Mouse (Mus musculus): ENCODE results near the gene Csad.
"Not testable (repeated sequence)": the region's sequence is repeated elsewhere in the genome, so short reads cannot be mapped to it uniquely, and the experiment has no call there.

Csad gene

DNA sequence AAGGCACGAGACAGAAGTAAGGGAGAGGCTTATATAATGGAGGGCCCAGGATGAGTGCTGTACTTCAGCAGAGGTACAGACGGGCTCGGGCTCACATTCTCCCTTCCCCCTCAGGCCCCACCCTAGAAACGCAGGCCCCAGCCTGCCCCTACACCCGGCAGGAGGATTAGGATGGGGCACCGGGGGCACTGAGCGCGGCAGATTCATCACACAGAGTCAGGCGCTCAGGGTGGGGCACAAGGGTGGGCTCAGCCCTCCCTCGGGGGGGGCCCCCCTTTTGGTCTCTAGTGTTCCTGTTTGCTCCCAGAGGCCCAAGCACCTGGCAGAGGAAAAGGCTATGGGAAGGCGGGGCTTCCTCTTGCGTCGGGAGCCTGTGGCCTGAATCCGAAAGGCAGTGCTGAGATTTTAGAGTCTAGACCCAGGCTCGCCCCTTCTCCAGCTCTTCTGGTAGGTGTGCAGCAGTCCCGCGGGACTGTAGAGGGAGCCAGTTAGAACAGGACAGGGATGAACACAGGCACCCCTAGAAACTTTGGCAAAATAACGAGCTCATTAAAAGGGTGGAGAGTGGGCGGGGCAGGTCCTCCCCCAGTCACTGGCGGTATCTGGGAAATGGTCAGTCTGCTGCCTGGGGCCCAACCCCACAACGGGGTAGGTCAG lies 31.0 kb upstream of the Csad start:
- DNase-seq (ENCODE audit: low read depth, low spot score), result no peak

DNA sequence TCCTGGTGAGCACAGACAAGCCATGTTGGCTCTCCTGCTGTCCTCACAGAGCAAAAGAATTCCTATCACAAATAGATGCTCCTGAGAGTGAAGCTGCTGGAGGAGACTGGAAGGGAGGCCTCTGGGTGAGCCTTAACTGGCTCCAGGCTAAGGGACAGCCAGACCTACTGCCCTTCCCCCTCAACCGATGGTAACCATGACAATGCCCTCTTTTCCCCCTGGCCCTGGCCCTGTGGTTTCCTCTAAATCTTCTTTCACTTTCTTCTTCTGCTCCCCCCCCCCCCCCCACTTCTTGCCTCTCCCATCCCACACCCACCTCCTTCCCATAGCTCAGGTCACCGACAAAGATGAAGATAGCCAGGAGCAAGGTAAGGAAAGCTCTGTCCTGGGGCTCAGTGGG lies 29.4 kb upstream of the Csad start:
- DNase-seq (ENCODE audit: low read depth, low spot score), result no peak

DNA sequence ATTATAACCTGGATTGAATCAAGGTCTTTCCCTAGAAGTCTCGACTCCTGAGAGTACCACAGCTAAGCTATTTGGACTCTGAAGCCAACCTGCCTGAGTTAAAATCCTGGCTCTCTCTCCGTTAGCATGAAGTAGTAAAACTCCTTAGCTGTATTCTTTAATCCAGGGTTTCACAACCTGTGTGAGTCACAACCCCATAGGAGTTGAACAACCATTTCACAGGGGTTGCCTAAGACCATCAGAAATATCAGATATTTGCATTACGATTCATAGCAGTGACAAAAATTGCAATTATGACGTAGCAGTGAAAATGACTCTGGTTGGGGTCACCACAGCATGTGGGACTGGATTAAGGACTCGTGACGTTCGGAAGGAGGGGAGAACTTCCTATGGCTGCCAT lies 28.2 kb upstream of the Csad start:
- DNase-seq (ENCODE audit: low read depth, low spot score), result no peak

DNA sequence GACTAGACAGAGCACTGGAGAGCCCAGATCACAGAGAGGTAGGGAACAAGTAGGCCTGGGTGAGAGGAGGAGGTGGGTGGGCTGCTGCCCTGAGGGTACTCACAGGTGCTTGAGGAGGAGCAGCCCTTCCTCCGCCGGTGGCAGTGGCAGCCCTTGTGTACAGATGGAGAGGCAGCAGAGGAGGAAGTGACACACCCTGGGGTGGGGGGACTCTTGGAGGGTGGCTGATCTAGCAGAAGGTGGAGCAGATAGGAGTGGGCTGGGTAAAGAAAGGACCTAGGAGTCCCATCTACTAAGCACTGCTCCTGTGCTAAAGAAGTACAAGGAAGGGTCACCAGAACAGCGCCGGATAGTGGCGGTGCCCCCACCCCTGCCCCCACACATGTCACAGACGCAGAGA lies 27.2 kb upstream of the Csad start, which contains the start of gene Itgb7:
TSS of gene Itgb7 (minus strand) at position 197 of the 400 bp plus-strand sequence.
- DNase-seq (ENCODE audit: low read depth, low spot score), result no peak

DNA sequence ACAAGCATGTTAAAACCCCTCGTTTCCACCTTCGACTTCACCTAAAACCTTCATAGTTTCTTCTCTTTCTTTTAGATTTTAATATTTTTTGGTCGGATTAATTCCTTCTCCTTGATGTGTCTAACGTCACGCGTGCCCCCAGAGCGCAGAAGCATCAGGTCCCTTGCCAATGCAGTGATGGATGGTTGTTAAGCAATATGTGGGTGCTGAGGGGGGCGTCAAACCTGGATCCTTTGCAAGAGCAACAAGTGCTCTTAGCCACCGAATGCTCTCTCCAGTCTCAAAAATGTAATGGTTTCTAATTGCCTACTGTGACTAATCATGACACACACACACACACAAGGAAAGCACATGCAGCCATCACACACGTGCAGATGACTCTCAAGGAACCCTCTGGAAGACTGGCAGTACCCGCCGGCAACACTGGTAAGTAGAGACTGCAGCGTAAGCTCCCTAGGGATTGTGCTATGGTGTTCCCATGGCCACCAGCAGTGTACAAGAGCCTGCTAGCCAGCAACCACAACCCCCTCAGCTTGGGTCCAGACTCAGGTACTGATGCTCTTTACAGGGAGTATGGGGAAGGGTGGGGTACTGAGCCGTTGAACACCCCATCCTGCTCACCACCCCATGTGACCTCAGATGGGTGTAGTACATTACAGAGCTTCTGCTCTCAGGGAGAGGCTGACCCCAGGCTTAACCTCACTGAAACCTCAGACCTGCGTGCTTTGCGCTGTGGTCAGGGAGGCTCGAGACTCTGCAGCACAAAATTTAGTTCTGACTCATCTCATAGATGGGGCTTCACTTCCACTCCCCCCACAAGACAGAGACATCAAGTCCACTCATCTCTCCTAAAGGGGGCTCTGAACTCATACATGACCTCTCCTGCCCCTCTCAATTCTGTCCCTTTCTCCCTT lies 26.1 kb upstream of the Csad start:
- DNase-seq (ENCODE audit: low read depth, low spot score), result no peak

DNA sequence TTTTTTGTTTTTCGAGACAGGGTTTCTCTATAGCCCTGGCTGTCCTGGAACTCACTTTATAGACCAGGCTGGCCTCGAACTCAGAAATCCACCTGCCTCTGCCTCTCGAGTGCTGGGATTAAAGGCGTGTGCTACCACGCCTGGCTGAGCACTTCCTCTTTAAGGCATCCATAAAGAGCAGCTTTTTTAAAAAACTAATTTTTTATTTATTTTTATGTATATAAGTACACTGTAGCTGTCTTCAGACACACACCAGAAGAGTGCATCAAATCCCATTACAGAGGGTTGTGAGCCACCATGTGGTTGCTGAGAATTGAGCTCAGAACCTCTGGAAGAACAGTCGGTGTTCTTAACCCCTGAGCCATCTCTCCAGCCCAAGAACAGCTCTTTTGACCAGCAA lies 21.1 kb upstream of the Csad start:
- DNase-seq (ENCODE audit: low read depth, low spot score), result not testable (repeated sequence)

DNA sequence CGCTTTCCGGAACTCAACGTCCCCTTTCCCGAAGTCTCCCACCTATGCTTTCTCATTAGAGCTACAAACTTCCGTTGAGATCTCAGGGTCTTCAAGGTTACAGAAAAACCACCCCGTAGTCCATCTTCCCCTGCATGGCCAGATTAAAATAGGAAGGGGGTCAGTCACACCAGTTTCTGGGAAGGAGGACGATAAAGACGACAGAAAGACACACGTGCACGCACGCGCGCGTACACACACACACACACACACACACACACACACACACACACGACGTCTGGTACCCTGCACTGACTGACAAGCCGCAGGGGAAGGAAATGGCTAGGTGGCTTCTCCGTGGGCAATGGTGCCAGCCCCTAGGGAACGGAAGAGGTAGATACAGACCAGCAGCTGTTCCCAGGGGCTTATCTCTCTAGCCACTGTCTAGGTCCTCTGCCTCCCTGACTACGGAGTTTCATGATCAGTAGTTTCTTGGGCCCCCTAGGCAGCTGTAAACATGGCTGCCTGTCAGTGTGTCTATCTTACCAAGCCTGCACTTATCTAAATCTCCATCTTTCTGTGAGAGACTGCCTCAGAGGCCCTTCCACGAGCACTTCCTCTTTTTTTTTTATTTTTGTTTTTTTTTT lies 20.6 kb upstream of the Csad start:
- no peak for DNase-seq (ENCODE audit: low read depth, low spot score)

DNA sequence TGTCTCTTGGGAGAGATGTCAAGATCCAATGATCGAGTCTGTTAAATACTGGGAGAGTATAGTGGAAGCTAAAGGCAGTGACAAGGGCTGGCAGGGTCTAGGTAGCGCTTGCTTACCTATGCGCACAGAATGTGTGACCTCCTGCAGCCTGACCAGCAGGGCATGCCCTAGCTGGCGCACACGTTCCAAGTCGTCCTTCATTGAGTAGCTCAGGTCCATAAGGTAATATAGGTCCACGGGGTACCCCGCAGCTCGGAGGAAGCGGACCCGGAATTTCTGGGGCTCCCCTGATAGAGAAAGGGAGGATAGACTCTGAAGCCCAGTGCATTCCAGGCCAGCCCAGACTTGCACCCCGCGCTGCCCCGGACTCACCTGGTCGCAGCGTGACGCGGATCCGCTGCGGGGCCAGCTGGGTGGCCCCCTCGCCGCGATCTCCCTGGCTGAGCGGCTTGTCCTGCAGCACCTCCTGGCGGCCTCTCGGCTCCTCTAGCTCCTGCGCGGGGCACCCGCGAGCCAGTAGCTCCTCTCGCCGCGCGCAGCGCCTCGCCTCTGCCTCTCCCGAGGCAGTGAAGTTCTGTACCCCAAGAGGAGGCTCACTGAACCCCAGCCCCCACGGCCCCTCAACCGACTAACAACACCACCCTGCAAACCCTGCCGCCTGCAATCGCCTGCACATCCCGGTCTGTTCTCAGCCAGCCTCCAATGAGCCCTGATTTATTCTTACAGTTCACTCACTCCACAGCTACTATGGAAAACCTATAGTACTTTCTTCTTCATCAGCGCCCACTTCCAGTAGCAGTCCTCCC lies 19.9 kb upstream of the Csad start:
- DNase-seq (ENCODE audit: low read depth, low spot score), result peak; percentile 65

DNA sequence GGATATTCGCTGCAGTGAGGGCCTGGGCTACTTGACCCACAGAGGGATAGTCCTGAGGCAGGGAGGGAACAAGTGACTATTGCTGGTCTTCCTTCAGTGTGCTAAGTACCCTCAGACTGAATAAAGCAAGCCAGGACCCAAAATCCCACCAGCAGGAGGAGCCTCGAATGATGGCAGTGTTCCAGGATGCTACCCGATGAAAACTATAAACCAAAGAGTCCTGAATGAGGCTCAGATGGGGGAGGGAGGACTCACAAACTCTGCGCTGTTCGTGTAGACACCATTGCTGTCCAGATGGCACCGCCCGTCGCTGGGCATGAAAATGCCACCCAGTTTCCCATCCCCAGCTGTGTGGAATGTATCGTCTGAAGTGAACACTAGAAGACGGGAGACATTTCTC lies 17.9 kb upstream of the Csad start:
- no peak for DNase-seq (ENCODE audit: low read depth, low spot score)

DNA sequence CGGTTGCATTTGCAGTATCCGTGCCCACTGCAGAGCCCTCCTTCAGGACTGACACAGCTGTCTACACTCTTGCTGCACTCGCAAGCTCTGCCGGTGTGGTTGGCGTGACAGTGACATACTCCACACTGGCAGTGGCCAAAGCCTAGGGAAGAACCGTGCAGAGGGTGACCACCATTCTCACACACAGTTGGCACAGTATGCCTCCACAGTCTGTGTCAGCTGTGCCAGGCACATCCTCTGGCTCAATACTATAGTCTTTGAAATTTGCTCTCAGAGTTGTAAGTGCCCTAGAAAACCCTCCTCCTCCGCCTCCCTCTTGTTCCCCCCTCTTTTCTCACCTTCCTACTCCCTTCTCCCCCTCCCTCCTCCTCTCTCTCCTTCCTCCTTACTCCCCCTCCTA lies 12.8 kb upstream of the Csad start:
- no peak for DNase-seq (ENCODE audit: low read depth, low spot score)

DNA sequence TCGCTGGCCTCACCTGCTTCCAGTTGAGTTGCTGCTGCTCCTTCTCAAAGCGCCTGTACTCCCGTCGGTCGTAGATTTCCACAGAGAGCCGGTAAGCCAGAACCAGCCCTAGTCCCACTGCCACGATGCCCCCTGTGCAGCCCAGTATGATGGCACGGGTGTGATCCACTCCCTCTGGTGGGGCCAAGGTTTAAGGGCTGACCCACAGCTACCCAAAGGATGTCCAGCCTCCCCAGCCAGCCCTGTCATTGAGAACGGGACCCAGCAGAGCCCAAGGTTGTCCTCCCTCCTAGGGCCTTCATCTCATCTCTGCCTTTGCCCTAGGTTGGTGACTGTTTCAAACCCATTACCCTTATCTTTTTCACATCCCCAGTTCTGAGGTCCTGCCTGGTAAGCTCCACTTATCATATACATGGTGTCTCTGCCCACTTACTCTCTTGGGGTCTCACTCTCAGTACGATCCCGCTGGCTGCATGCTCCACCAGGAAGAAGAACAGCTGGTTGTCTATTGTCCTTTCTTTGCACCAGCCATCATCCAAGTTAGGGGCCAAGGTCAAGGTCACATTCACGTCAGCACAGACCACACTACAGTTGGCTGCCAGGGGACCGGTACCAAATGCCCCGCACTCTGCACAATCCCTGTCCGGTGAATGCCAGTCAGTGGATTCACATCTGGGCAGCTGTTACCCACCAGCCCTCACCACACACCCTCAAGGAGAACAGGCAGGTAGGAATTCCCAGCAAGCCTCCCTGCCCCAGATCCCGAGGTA lies 12.1 kb upstream of the Csad start:
- DNase-seq (ENCODE audit: low read depth, low spot score), result no peak

DNA sequence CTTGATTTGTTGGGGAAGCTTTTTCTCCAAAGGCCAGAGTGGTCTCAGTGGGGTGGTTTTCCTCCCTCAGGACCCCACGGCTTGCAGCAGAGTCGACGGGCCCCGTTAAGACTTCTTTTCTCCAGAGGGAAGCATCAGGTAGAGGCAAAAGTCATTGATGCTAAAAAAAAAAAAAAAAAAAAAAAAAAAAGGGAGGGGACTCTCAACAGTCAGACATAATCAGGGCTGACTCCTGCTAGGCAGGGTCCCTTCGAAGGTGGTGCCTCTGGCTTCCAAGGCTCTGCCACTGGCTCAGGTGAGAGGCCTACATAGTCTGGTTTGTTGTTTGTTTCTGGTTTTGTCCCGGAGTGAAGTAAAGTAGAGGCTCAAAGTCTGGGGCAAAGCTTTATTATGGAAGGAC lies 11.1 kb upstream of the Csad start:
- no peak for DNase-seq (ENCODE audit: low read depth, low spot score)

DNA sequence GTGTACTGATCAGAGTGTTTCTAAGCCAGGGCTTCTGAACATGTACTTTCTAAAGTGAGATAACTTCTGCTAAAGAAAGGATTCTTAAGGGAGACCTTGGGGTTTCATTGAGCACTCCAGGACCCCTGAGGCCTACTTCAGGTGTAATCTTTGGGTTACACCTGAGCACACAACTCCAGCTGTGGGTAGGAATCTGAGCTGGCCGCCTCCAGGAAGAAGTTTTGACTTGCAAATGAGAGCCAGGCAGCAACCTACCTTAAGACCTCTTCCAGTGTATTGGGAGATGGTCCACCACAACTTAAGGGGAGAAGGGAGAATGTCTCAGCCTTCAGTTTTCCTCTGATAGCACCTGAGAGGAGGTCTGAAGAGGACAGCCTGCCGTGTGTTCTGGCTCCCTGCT lies 9.6 kb upstream of the Csad start:
- DNase-seq (ENCODE audit: low read depth, low spot score), result no peak

DNA sequence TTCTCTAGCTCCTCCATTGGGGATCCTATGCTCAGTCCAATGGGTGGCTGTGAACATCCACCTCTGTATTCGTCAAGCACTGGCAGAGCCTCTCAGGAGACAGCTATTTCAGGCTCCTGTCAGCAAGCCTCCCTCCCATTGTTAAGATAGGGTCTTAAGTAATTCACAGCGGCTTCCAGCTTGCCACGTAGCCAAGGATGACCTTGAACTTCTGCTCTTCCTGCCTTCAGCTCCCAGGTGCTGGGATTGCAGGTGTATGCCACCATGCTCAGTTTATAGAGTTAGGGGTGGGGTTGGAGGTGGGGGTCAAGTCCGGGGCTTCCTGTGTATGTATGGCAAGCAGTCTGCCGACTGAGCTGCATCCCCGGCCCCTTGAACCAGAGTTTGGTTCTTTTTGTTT lies 7.4 kb upstream of the Csad start:
- no peak for DNase-seq (ENCODE audit: low read depth, low spot score)

DNA sequence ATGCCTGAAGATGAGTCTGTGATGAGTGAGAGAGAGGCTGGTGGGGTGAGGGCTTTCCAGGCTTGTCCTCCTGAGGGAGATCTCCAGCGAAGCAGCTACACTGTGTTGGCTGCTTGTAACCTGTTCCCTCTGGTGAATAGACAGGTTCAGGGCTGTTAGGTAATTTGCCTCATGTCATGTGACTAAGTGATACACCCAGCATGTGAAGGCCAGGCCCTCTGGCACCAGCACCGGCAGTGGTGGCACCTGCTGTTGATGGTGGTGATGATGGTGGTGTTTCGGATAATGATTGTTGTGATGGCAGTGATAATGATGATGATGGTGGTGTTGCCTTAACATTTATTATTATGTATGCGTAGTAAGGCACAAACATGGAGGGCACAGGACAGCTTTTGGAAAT lies 6.3 kb upstream of the Csad start:
- DNase-seq (ENCODE audit: low read depth, low spot score), result no peak

DNA sequence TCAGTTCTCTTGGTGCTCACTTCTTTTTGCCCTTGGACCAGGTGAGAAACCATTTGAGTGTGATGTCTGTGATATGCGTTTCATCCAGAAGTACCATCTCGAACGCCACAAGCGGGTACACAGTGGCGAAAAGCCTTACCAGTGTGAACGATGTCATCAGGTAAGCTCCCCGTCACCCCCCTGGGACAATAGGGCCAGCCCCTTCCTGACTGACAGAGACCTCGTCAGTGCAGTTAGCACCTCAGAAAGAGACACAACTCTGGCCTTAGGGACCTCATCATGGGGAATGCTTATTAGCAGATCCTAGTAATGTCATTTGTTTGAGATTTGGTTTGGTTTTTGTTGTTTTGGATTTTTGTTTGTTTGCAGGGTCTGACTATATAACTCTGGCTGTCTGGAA lies 4.6 kb upstream of the Csad start:
- no peak for DNase-seq (ENCODE audit: low read depth, low spot score)

DNA sequence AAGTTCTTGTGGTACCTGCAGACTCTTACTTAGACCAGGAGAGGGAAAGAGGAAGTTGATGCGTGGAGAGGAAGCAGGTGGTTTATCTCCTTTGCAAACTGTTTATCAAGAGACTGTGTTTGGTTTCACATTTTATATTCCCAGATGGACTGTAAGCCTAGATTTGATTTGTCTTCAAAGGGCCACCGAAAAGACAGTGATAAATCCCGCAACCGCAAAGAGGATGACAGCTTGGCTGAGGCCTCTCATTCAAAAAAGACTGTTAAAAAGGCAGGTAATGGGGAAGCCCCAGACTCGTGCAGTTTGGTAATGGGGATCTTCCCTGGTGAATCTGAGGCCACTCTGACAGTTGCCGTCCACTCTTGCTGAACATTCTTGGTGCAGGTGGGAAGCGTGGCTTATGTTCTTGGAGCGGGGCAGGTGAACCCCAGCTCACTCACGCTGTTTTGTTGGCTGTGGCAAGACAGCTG lies 3.6 kb upstream of the Csad start:
- DNase-seq (ENCODE audit: low read depth, low spot score), result no peak

DNA sequence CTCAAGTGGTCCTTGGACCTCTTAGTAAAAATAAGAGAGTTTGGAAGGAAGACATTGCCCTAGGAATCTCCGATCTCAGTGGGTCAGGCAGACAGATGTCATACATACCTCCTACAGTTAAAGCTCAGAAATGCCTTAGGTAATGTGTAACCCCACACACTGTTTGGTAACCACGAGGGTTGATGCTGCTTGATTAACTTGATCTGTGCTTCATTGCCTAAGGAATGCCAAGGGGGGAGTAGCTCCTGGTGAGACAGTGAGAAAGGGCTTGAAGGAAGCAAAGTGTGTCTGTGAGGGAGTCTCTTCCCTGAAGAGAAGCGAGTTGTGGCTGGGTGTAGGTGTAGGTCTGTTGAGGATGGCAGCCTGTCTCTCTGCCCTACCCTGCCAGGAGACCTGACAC lies 2.8 kb upstream of the Csad start:
- no peak for DNase-seq (ENCODE audit: low read depth, low spot score)

DNA sequence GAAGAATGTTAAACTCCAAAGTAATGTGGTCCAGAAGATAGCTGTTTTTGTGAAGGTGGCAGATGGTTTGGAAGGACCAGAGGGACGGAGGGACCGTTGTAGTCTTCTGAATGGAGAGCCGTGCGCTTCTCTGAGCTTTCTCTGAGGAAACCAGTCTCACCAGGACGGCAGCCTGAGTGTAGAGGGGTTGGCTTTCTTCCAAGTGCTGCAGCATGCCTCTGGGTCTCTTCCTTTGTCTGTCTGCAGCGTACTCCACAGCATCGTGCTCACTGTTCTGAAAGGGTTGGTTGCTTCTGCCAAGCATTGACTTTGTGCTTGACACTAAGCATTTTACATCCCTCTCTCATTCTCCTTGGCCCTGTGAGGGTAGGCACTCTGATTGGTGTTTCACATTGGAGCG lies 1.3 kb upstream of the Csad start:
- no peak for DNase-seq (ENCODE audit: low read depth, low spot score)

DNA sequence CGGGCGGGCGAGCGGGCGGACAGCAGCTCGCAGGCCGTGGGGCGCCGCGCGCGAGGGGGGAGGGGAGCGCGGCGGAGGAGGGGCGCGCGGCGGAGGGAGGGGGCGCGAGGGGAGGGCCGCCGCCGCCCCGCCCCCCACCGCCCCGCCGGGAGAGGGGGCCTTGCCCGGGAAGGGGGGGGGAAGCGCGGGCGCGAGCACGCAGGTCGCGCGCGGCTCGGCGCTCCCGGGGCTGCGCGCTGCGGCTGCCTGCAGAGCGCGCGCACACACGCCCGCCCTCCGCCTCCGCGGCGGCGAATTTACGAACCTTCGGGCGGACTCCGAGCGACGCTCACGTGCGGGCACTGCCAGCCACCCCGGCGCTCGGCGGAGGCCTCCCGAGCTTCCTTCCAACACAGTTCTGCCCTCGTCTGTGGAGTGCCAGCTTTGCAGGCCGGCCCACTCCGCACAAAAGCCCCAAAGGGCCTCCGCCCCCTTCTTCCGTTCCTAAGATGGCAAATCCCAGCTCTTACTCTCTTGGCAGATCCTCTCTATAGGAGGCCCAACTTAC lies 616 bp downstream of the Csad start:
- peak; percentile 57 for DNase-seq (ENCODE audit: low read depth, low spot score)

Data from embryo, embryonic 11.5 days (tissue).